Mouse (Mus musculus) neural tube, embryonic 12.5 days (tissue): ENCODE results near the gene Scrn2. TPM values are rescaled to one million over a fixed set of nuclear protein-coding genes. Genes with fewer than 3 reads are reported as not detected.
A peak's percentile ranks its signal among the peaks of the same experiment; 100 is the strongest.

Experiments used
- ATAC-seq: fragments of 200-750 bp; cut with Nextera tagmentation; 2 replicates; pipeline ENCODE4 v1.8.0; 2017; ENCODE audit warnings: low read depth, mild to moderate bottlenecking, moderate TSS enrichment, moderate library complexity; ENCODE audit not compliant: low FRiP score
- H3K27ac ChIP-seq: fragments of 300-500 bp; sonication (generic); 2 replicates; pipeline ENCODE4 v1.5.1; 2016
- H3K27me3 ChIP-seq: fragments of 300-500 bp; sonication (generic); replicated peaks from 2 replicates; pipeline ENCODE4 v1.6.1; 2016; ENCODE audit warnings: mild to moderate bottlenecking
- H3K36me3 ChIP-seq: fragments of 300-500 bp; sonication (generic); 2 replicates; pipeline ENCODE4 v1.6.1; 2016; ENCODE audit warnings: mild to moderate bottlenecking
- H3K4me1 ChIP-seq: fragments of 300-500 bp; sonication (generic); 2 replicates; pipeline ENCODE4 v1.6.1; 2016
- H3K4me2 ChIP-seq: fragments of 300-500 bp; sonication (generic); replicated peaks from 2 replicates; pipeline ENCODE4 v1.6.1; 2016; ENCODE audit warnings: mild to moderate bottlenecking
- H3K4me3 ChIP-seq: fragments of 300-500 bp; sonication (generic); 2 replicates; pipeline ENCODE4 v1.5.1; 2016
- H3K9ac ChIP-seq: fragments of 300-500 bp; sonication (generic); 2 replicates; pipeline ENCODE4 v1.6.1; 2016; ENCODE audit warnings: mild to moderate bottlenecking
- H3K9me3 ChIP-seq: fragments of 300-500 bp; sonication (generic); 2 replicates; pipeline ENCODE4 v1.6.1; 2016; ENCODE audit warnings: mild to moderate bottlenecking
- WGBS: fragments of 180-500 bp; shearing (Covaris S2); methylation state at CpG from one replicate; pipeline ENCODE4 v1.1.7; 2016; 5-methylcytosine and 5-hydroxymethylcytosine counted together
- polyA plus RNA-seq: library from polyadenylated mRNA; unstranded; fragments of >200 nt; fragmentation: Nextera tagmentation; extraction: Ambion mirVana; gene quantifications from 2 replicates; pipeline ENCODE4 v1.2.1, GENCODE M21; 2016

The Scrn2 gene
- polyA plus RNA-seq = 19.8 and 21.9 TPM in 2 replicates

DNA sequence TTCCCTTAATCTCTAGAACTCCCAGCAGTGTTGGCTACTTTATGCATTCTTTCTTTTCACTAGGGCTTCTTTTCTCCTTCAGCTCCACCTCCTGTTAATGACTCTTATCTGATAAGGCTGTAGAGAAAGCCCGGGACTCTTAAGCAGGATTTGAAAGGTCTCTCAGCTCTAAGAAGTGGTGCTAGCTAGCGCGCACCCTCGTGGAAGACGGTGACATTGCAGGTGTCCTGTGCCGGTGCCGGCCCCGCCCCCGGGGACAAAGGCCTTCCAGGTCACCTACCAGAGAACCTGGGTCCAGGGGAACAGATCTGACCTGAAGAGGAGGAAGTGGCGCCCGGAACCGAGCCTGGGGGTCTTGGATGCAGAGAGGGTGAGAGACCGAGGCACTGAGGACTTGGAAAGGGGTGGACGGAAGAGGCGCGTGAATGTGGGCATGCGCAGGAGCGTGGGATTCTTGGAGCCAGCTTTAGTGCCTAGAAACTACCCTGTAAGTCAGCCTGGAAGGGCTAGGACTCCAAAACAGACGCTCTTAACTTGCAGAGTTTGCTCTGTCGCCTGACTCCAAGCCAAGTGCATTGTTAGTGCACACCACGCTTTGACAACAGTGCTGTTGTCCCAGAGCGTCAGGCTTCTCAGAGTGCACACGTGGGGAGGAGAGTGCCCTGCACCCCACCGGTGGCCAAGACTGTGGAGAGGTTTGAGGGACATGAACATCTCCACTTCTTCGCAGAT, at the start of gene Scrn2:
TSS of gene Scrn2 (plus strand) at position 253 of the 732 bp plus-strand sequence.
- Histone ChIP-seq H3K4me2 (peak within 1 kb of the TSS; percentile 70), H3K27me3 (peaks cover 6% of the 10 kb centered on the region; the same call in 1 of the 2 replicates), H3K4me3 (peak within 1 kb of the TSS; percentile 63), H3K9me3 (no peaks in the 10 kb centered on the region), H3K36me3 (peaks cover 9% of the 10 kb centered on the region; the same call in 1 of the 2 replicates), H3K4me1 (peaks cover 18% of the 10 kb centered on the region), H3K27ac (no peak within 1 kb of the TSS), H3K9ac (peak within 1 kb of the TSS; percentile 74)
- ATAC-seq = peak; percentile 72
- 2% methylated on average over 25 of the region's 25 CpGs for WGBS

DNA sequence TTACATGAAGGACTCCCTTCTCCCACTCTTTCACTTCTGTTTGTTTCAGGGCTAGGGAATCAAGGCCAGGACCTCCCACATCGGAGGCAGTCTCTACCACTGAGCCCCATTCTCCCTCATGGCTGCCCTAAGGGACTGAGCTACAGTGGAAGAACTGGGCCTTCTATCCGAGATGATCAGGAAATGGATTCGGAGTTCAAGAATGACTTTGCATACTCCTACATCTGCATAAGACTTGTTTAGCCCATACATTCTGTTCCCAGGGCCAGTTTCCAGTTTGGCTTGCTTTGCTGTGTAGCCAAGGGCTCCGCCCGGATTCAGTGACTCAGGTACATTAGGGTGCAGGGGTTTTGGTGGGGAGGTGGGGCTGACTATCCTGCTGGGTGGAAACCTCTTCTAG, 49.7 kb upstream of the Scrn2 start:
- ATAC-seq = no peak
- H3K4me2 ChIP-seq = no peak overlapping the region
- H3K9ac ChIP-seq = no peak overlapping the region
- no peak overlapping the region for H3K27ac ChIP-seq
- no peak overlapping the region for H3K4me3 ChIP-seq
- H3K9me3 ChIP-seq = no peaks in the 10 kb centered on the region
- H3K27me3 ChIP-seq = peaks cover 8% of the 10 kb centered on the region
- H3K4me1 ChIP-seq = peaks cover 23% of the 10 kb centered on the region
- H3K36me3 ChIP-seq = no peaks in the 10 kb centered on the region
- WGBS = 76% methylated on average over 5 of the region's 5 CpGs

- WGBS = 76% methylated on average over 15 of the region's 15 CpGs
- Histone ChIP-seq H3K4me2 (no peak overlapping the region), H3K9ac (no peak overlapping the region), H3K36me3 (no peaks in the 10 kb centered on the region), H3K27me3 (peaks cover 14% of the 10 kb centered on the region), H3K4me1 (peaks cover 18% of the 10 kb centered on the region), H3K27ac (no peak overlapping the region), H3K9me3 (no peaks in the 10 kb centered on the region), H3K4me3 (no peak overlapping the region)
- no peak for ATAC-seq
Measured at GRCm38 (mm10) chr11:96981461-96981860, 48.3 kb upstream of the Scrn2 start.

DNA sequence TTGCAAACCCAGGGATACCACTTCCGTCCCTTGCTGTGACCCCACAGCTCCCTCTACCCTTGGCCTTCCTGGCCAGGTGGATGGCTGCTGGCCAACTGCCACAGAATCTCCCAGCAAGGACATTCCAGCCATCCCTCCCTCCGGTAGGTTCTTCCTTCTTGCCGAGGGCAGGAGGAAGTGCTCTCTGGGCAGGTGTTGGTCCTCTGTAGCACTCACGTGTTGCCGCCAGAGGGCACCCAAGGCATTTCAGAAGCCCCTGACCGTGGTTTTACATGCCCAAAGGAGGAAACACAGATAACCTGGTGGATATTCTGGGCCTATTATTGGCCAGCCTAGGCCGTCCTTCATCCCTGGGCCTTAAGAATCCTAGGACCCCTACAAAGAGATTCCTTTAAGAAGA, 47.4 kb upstream of the Scrn2 start:
- no peak overlapping the region for H3K9ac ChIP-seq
- ATAC-seq = no peak
- H3K4me3 ChIP-seq = no peak overlapping the region
- H3K4me2 ChIP-seq = peak overlapping the region; percentile 39; the same call in 1 of the 2 replicates
- 2% methylated on average over 7 of the region's 7 CpGs for WGBS
- no peak overlapping the region for H3K27ac ChIP-seq
- peaks cover 16% of the 10 kb centered on the region for H3K27me3 ChIP-seq
- peaks cover 19% of the 10 kb centered on the region for H3K4me1 ChIP-seq
- no peaks in the 10 kb centered on the region for H3K9me3 ChIP-seq
- H3K36me3 ChIP-seq = no peaks in the 10 kb centered on the region

DNA sequence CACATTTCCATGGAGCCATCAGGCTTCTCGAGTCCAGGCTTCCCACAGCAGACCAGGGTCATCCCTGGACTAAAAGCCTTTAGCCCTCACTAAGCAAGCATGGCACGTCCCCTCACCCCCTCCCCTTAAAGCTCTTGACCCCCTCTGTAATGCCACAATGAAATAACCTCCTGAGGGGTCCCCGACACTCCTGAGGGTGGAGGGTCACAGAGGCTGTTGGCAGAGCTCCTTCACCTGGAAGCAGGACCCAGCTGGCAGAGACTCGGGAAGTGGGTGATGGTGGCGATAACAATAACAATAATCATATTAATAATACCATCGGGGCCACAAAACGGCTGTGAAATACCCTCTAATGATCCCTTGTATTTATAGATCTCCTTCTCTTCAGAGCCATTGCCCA, 46.9 kb upstream of the Scrn2 start, which contains the start of gene Sp2:
TSS of gene Sp2 (minus strand) at position 101 of the 400 bp plus-strand sequence.
- no peak within 1 kb of the TSS for H3K9ac ChIP-seq
- WGBS = 41% methylated on average over 7 of the region's 7 CpGs
- no peak within 1 kb of the TSS for H3K4me3 ChIP-seq
- peaks cover 24% of the 10 kb centered on the region for H3K4me1 ChIP-seq
- H3K9me3 ChIP-seq = no peaks in the 10 kb centered on the region
- no peak within 1 kb of the TSS for H3K27ac ChIP-seq
- H3K27me3 ChIP-seq = peaks cover 19% of the 10 kb centered on the region
- no peak for ATAC-seq
- peak within 1 kb of the TSS; percentile 39; the same call in 1 of the 2 replicates for H3K4me2 ChIP-seq
- H3K36me3 ChIP-seq = no peaks in the 10 kb centered on the region

DNA sequence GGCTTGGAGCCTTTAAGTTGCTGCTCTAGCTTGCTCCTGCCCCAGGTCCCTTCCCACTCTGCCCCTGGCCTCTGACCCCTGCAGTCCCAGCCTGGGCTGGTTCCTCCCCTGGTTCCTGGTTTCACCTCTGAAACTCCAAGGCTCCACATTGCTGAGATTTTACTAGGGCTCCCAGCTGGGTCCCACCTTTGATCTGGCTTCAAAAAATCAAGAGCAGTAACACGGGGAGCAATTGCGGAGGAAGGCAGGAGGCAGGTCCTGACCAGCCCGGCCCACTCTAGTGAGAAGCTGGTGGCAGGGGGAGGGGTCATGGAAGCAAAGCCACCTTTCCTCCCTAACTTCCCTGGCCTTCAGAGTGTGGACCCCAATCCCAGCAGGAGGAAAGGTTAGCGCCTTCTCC, 44.8 kb upstream of the Scrn2 start:
- no peak for ATAC-seq
- no peak overlapping the region for H3K27ac ChIP-seq
- H3K27me3 ChIP-seq = peaks cover 26% of the 10 kb centered on the region
- 16% methylated on average over 4 of the region's 4 CpGs for WGBS
- no peak overlapping the region for H3K4me2 ChIP-seq
- H3K9me3 ChIP-seq = no peaks in the 10 kb centered on the region
- no peaks in the 10 kb centered on the region for H3K36me3 ChIP-seq
- no peak overlapping the region for H3K9ac ChIP-seq
- no peak overlapping the region for H3K4me3 ChIP-seq
- H3K4me1 ChIP-seq = peaks cover 23% of the 10 kb centered on the region

GRCm38 (mm10) chr11:96986463-96986862, 43.3 kb upstream of the Scrn2 start:
- ATAC-seq = no peak

GRCm38 (mm10) chr11:96987873-96988655, 41.7 kb upstream of the Scrn2 start:
- Histone ChIP-seq H3K4me3 (peak overlapping the region; percentile 27; the same call in 1 of the 2 replicates), H3K36me3 (no peaks in the 10 kb centered on the region), H3K27me3 (peaks cover 26% of the 10 kb centered on the region), H3K4me2 (peak overlapping the region; percentile 60), H3K4me1 (peaks cover 33% of the 10 kb centered on the region), H3K27ac (no peak overlapping the region), H3K9ac (peak overlapping the region; percentile 14; the same call in 1 of the 2 replicates), H3K9me3 (no peaks in the 10 kb centered on the region)
- 0 out of 2 replicates have a peak, but pooled peaks have one; percentile 33 for ATAC-seq
- WGBS = 7% methylated on average over 31 of the region's 31 CpGs

More at GRCm38 (mm10) chr11:96986463-96986862, 43.3 kb upstream of the Scrn2 start:
- Histone ChIP-seq H3K4me1 (peaks cover 23% of the 10 kb centered on the region), H3K9ac (no peak overlapping the region), H3K27ac (no peak overlapping the region), H3K9me3 (no peaks in the 10 kb centered on the region), H3K36me3 (no peaks in the 10 kb centered on the region), H3K4me2 (0 out of 2 replicates have a peak overlapping the region, but pooled peaks have one; percentile 14), H3K27me3 (peaks cover 26% of the 10 kb centered on the region), H3K4me3 (no peak overlapping the region)
- 9% methylated on average over 3 of the region's 3 CpGs for WGBS

GRCm38 (mm10) chr11:96991501-96991900, 38.2 kb upstream of the Scrn2 start:
- Histone ChIP-seq H3K4me3 (no peak overlapping the region), H3K9me3 (no peaks in the 10 kb centered on the region), H3K9ac (no peak overlapping the region), H3K4me2 (no peak overlapping the region), H3K27ac (no peak overlapping the region), H3K4me1 (peaks cover 36% of the 10 kb centered on the region), H3K36me3 (no peaks in the 10 kb centered on the region), H3K27me3 (peaks cover 12% of the 10 kb centered on the region; the same call in 1 of the 2 replicates)
- 78% methylated on average over 5 of the region's 5 CpGs for WGBS
- ATAC-seq = no peak

GRCm38 (mm10) chr11:96992722-96993311, 36.9 kb upstream of the Scrn2 start:
- Histone ChIP-seq H3K9me3 (no peaks in the 10 kb centered on the region), H3K4me3 (no peak overlapping the region), H3K9ac (no peak overlapping the region), H3K4me2 (no peak overlapping the region), H3K27me3 (peaks cover 6% of the 10 kb centered on the region), H3K27ac (no peak overlapping the region), H3K4me1 (peaks cover 36% of the 10 kb centered on the region), H3K36me3 (no peaks in the 10 kb centered on the region)
- ATAC-seq = no peak
- 35% methylated on average over 8 of the region's 8 CpGs for WGBS

DNA sequence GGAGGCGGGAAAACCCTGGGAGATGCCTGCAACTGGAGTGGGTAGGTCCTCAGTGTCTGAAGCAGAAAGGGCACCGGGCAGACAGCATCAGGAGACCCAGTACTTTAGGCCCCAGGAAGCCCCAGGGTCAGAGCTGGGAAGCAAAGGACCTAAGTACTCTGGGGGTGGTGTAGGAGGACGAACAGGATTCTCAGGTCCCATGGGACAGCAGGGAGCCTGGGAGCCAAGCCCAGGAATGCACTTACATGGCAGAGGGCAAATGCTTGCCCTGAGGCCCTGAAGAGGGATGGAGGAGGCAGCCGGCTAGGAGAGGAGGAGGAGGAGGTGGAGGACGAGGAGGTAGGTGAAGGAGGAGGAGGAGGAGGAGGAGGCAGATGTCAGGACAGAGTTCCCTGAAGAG, 34.7 kb upstream of the Scrn2 start:
- peaks cover 29% of the 10 kb centered on the region for H3K4me1 ChIP-seq
- H3K27ac ChIP-seq = no peak overlapping the region
- 0 out of 2 replicates have a peak overlapping the region, but pooled peaks have one; percentile 7 for H3K4me2 ChIP-seq
- H3K27me3 ChIP-seq = peaks cover 8% of the 10 kb centered on the region
- no peak overlapping the region for H3K4me3 ChIP-seq
- no peak for ATAC-seq
- H3K36me3 ChIP-seq = no peaks in the 10 kb centered on the region
- 23% methylated on average over 5 of the region's 5 CpGs for WGBS
- H3K9me3 ChIP-seq = no peaks in the 10 kb centered on the region
- no peak overlapping the region for H3K9ac ChIP-seq
